28 mouse cellular contexts compared by ENCODE assay signal in genomic region chrX:152322776-152323175, GRCm38 (mm10). TPM values are rescaled to one million over a fixed set of nuclear protein-coding genes. Genes with fewer than 3 reads are reported as not detected.
A peak's percentile ranks its signal among the peaks of the same experiment; 100 is the strongest.
DNase-seq lines count a peak whose midpoint lies in the region; ATAC-seq and TF ChIP-seq lines count a peak whose summit lies in the region.
"Had no signal": no experiment of that assay in that cellular context is flagged by ENCODE, and none has a peak within 500 bp of the region (broad histone marks: within the 10 kb centered on the region; RNA-seq: fewer than 3 reads in every experiment).

No protein-coding gene starts in this region.

- no peaks in the 10 kb centered on the region for H3K9me3 ChIP-seq in forebrain, embryonic 14.5 days (replicated peaks; ENCODE audit: control insufficient read depth, low read length)
- no peaks in the 10 kb centered on the region for H3K9me3 ChIP-seq in forebrain, embryonic 10.5 days
- no peaks in the 10 kb centered on the region for H3K9me3 ChIP-seq in neural tube, embryonic 15.5 days (replicated peaks)
- no peaks in the 10 kb centered on the region; the same call in 1 of the 2 replicates for H3K9me3 ChIP-seq in forebrain, embryonic 11.5 days (ENCODE audit: control insufficient read depth, low read length)
- H3K9me3 ChIP-seq: embryonic facial prominence, embryonic 15.5 days; hindbrain, embryonic 10.5 days; kidney, embryonic 15.5 days; limb, embryonic 15.5 days; liver, embryonic 15.5 days had no signal

- no peak overlapping the region for H3K4me2 ChIP-seq in forebrain, embryonic 14.5 days (ENCODE audit: low read length)
- no peak overlapping the region for H3K4me2 ChIP-seq in neural tube, embryonic 15.5 days
- no peak overlapping the region for H3K4me2 ChIP-seq in forebrain, embryonic 11.5 days (ENCODE audit: low read depth, low read length, severe bottlenecking)
- H3K4me2 ChIP-seq: embryonic facial prominence, embryonic 15.5 days; kidney, embryonic 15.5 days; limb, embryonic 15.5 days; liver, embryonic 15.5 days; midbrain, embryonic 11.5 days had no signal

- no peak overlapping the region for H3K4me3 ChIP-seq in forebrain, embryonic 14.5 days (ENCODE audit: low read depth, low read length)
- H3K4me3 ChIP-seq in forebrain, embryonic 10.5 days = no peak overlapping the region
- no peak overlapping the region for H3K4me3 ChIP-seq in lung, adult 2 months (replicated peaks; ENCODE audit: extremely low read depth, low read depth, low read length)
- no peak overlapping the region for H3K4me3 ChIP-seq in neural tube, embryonic 15.5 days (replicated peaks)
- no peak overlapping the region for H3K4me3 ChIP-seq in forebrain, embryonic 11.5 days (ENCODE audit: low read depth, low read length)
- H3K4me3 ChIP-seq: embryonic facial prominence, embryonic 15.5 days; hindbrain, embryonic 10.5 days; kidney, embryonic 15.5 days; left cerebral cortex, adult 2 months; limb, embryonic 15.5 days; liver, embryonic 15.5 days had no signal

- H3K4me1 ChIP-seq in forebrain, embryonic 14.5 days (ENCODE audit: control insufficient read depth, insufficient read depth, low read length) = no peaks in the 10 kb centered on the region
- peaks cover 12% of the 10 kb centered on the region for H3K4me1 ChIP-seq in forebrain, embryonic 10.5 days
- H3K4me1 ChIP-seq in lung, adult 2 months (ENCODE audit: control insufficient read depth, insufficient read depth, low read length) = no peaks in the 10 kb centered on the region; the same call in 1 of the 2 replicates
- peaks cover 10% of the 10 kb centered on the region for H3K4me1 ChIP-seq in neural tube, embryonic 15.5 days
- H3K4me1 ChIP-seq in forebrain, embryonic 11.5 days (replicated peaks; ENCODE audit: control insufficient read depth, insufficient read depth, low read length) = no peaks in the 10 kb centered on the region; the same call in 1 of the 2 replicates
- H3K4me1 ChIP-seq: embryonic facial prominence, embryonic 15.5 days; hindbrain, embryonic 10.5 days; kidney, embryonic 15.5 days; limb, embryonic 15.5 days had no signal

- no peak overlapping the region for H3K27ac ChIP-seq in forebrain, embryonic 14.5 days (ENCODE audit: low read depth, low read length)
- H3K27ac ChIP-seq in forebrain, embryonic 10.5 days = no peak overlapping the region
- H3K27ac ChIP-seq in neural tube, embryonic 15.5 days (replicated peaks) = no peak overlapping the region
- H3K27ac ChIP-seq in forebrain, embryonic 11.5 days (ENCODE audit: low read depth, low read length) = no peak overlapping the region
- H3K27ac ChIP-seq: embryonic facial prominence, embryonic 15.5 days; hindbrain, embryonic 10.5 days; kidney, embryonic 15.5 days; left cerebral cortex, adult 2 months; limb, embryonic 15.5 days; liver, embryonic 15.5 days had no signal

- H3K9ac ChIP-seq in forebrain, embryonic 14.5 days (ENCODE audit: low read length) = no peak overlapping the region
- H3K9ac ChIP-seq in neural tube, embryonic 15.5 days (replicated peaks) = no peak overlapping the region
- no peak overlapping the region for H3K9ac ChIP-seq in forebrain, embryonic 11.5 days (ENCODE audit: low read length)
- H3K9ac ChIP-seq: embryonic facial prominence, embryonic 15.5 days; forebrain, postnatal 0 days; kidney, embryonic 15.5 days; limb, embryonic 15.5 days; liver, embryonic 15.5 days had no signal

- no peaks in the 10 kb centered on the region for H3K36me3 ChIP-seq in forebrain, embryonic 14.5 days (ENCODE audit: control insufficient read depth, insufficient read depth, low read length)
- peaks cover 10% of the 10 kb centered on the region; the same call in 1 of the 2 replicates for H3K36me3 ChIP-seq in forebrain, embryonic 10.5 days (replicated peaks)
- no peaks in the 10 kb centered on the region for H3K36me3 ChIP-seq in neural tube, embryonic 15.5 days
- no peaks in the 10 kb centered on the region for H3K36me3 ChIP-seq in forebrain, embryonic 11.5 days (ENCODE audit: control insufficient read depth, insufficient read depth, low read length)
- H3K36me3 ChIP-seq: embryonic facial prominence, embryonic 15.5 days; limb, embryonic 15.5 days; liver, embryonic 15.5 days had no signal

- TF ChIP-seq POLR2A in lung, adult 2 months (IDR thresholded peaks at IDR 0.05; ENCODE audit: borderline replicate concordance, extremely low read depth, low read depth, low read length) = no peak

- TF ChIP-seq CTCF in lung, adult 2 months (IDR thresholded peaks at IDR 0.05; ENCODE audit: insufficient read depth, low read length) = no peak

- ATAC-seq in forebrain, embryonic 14.5 days = no peak
- ATAC-seq in common myeloid progenitor, adult 5-6 weeks (replicated peaks; ENCODE audit: low read depth, poor library complexity, severe bottlenecking) = peak; percentile 59
- 0 out of 2 replicates have a peak, but pooled peaks have one; percentile 43 for ATAC-seq in monocyte, adult 5-6 weeks (replicated peaks; ENCODE audit: insufficient number of reproducible peaks, low FRiP score, low TSS enrichment, poor library complexity, severe bottlenecking)
- no peak for ATAC-seq in neural tube, embryonic 15.5 days (ENCODE audit: low FRiP score)
- ATAC-seq in forebrain, embryonic 11.5 days (replicated peaks; ENCODE audit: low FRiP score) = no peak
- ATAC-seq: activated CD4-positive, CD25-positive, alpha-beta regulatory T cell, adult 4 months; forebrain, postnatal 0 days; intestine, postnatal 0 days had no signal

- H3K27me3 ChIP-seq in forebrain, embryonic 14.5 days (replicated peaks; ENCODE audit: control insufficient read depth, insufficient read depth, low read length) = no peaks in the 10 kb centered on the region
- H3K27me3 ChIP-seq in forebrain, embryonic 10.5 days (ENCODE audit: poor library complexity, severe bottlenecking) = peaks cover 100% of the 10 kb centered on the region
- peaks cover 18% of the 10 kb centered on the region for H3K27me3 ChIP-seq in neural tube, embryonic 15.5 days (replicated peaks)
- H3K27me3 ChIP-seq in forebrain, embryonic 11.5 days (ENCODE audit: control insufficient read depth, insufficient read depth, low read length) = peaks cover 10% of the 10 kb centered on the region; the same call in 1 of the 2 replicates
- H3K27me3 ChIP-seq: liver, embryonic 15.5 days had no signal

- 39% methylated on average over 2 of the region's 2 CpGs for WGBS in forebrain, embryonic 14.5 days
- 58% methylated on average over 2 of the region's 2 CpGs for WGBS in forebrain, embryonic 10.5 days
- 44% methylated on average over 2 of the region's 2 CpGs for WGBS in lung, adult 2 months
- 53% methylated on average over 2 of the region's 2 CpGs for WGBS in neural tube, embryonic 15.5 days
- WGBS in forebrain, embryonic 11.5 days = 44% methylated on average over 2 of the region's 2 CpGs

- DNase-seq in forebrain, embryonic 14.5 days (ENCODE audit: low spot score) = peak; percentile 36
- DNase-seq in forebrain, embryonic 10.5 days (ENCODE audit: extremely low spot score, low spot score) = no peak
- DNase-seq in lung, postnatal 25 days (ENCODE audit: low spot score) = peak; percentile 23
- no peak for DNase-seq in lung, adult 2 months
- DNase-seq in forebrain, embryonic 11.5 days (ENCODE audit: low spot score) = no peak
- DNase-seq: adrenal gland, adult 8-10 months; cerebellum, adult 2 months; cerebellum, postnatal 25 days; embryo, embryonic 11 days; forebrain, postnatal 0 days; gastrocnemius, postnatal 36 days; kidney, postnatal 4 days; layer of hippocampus, adult 9-11 months; thymus, adult 18-20 months; thymus, postnatal 36 days had no signal

RNA-seq across cellular contexts. Expression of gene Kantr, which starts 4.5 kb away (rescaled TPM):
- polyA plus RNA-seq in forebrain, embryonic 14.5 days (2014; fragmentation: Nextera tagmentation; extraction: Ambion mirVana) = 25.4 and 29.9 TPM in 2 replicates
- 14.2 and 16.0 TPM in 2 replicates for polyA plus RNA-seq in forebrain, embryonic 10.5 days (2016; fragmentation: Nextera tagmentation; extraction: Ambion mirVana)
- 6.2 and 8.0 TPM in 2 replicates for polyA plus RNA-seq in lung, adult 2 months (2012; rRNA removed)
- total RNA-seq in common myeloid progenitor, adult 5-6 weeks (2017) = 5.3 and 11.5 TPM in 2 replicates
- 0.64 to 2.5 TPM in 2 of 3 replicates, not detected in the other for total RNA-seq in monocyte, adult 5-6 weeks (2017)
- polyA plus RNA-seq in neural tube, embryonic 15.5 days (2015; fragmentation: Nextera tagmentation; extraction: Ambion mirVana) = 30.0 and 32.4 TPM in 2 replicates
- 16.6 and 19.5 TPM in 2 replicates for polyA plus RNA-seq in forebrain, embryonic 11.5 days (2014; fragmentation: Nextera tagmentation; extraction: Ambion mirVana)

RNA-seq across cellular contexts. Expression of gene Tspyl2, which starts 19.4 kb away (rescaled TPM):
- 26.0 and 33.7 TPM in 2 replicates for polyA plus RNA-seq in forebrain, embryonic 14.5 days (2014; fragmentation: Nextera tagmentation; extraction: Ambion mirVana)
- 29.8 and 31.7 TPM in 2 replicates for polyA plus RNA-seq in forebrain, embryonic 10.5 days (2016; fragmentation: Nextera tagmentation; extraction: Ambion mirVana)
- polyA plus RNA-seq in lung, adult 2 months (2012; rRNA removed) = 26.9 and 34.2 TPM in 2 replicates
- total RNA-seq in common myeloid progenitor, adult 5-6 weeks (2017) = 17.0 and 19.6 TPM in 2 replicates
- total RNA-seq in monocyte, adult 5-6 weeks (2017) = 30.1 to 44.1 TPM (median 32.0 TPM) in 3 replicates
- polyA plus RNA-seq in neural tube, embryonic 15.5 days (2015; fragmentation: Nextera tagmentation; extraction: Ambion mirVana) = 56.9 and 71.6 TPM in 2 replicates
- 33.7 and 35.6 TPM in 2 replicates for polyA plus RNA-seq in forebrain, embryonic 11.5 days (2014; fragmentation: Nextera tagmentation; extraction: Ambion mirVana)

RNA-seq across cellular contexts. Expression of gene Gpr173, which starts 45.7 kb away (rescaled TPM):
- polyA plus RNA-seq in forebrain, embryonic 14.5 days (2014; fragmentation: Nextera tagmentation; extraction: Ambion mirVana) = 7.3 and 8.7 TPM in 2 replicates
- polyA plus RNA-seq in forebrain, embryonic 10.5 days (2016; fragmentation: Nextera tagmentation; extraction: Ambion mirVana) = 4.2 and 4.6 TPM in 2 replicates
- polyA plus RNA-seq in lung, adult 2 months (2012; rRNA removed) = 2.4 and 2.8 TPM in 2 replicates
- total RNA-seq in common myeloid progenitor, adult 5-6 weeks (2017) = not detected in 2 replicates
- total RNA-seq in monocyte, adult 5-6 weeks (2017) = not detected in 3 replicates
- polyA plus RNA-seq in neural tube, embryonic 15.5 days (2015; fragmentation: Nextera tagmentation; extraction: Ambion mirVana) = 8.4 and 8.5 TPM in 2 replicates
- 7.1 and 8.0 TPM in 2 replicates for polyA plus RNA-seq in forebrain, embryonic 11.5 days (2014; fragmentation: Nextera tagmentation; extraction: Ambion mirVana)
- total RNA-seq: neutrophil, adult 5-6 weeks had no signal
- polyA plus RNA-seq: activated CD4-positive, CD25-positive, alpha-beta regulatory T cell, adult 4 months had no signal

Comparison
In these comparisons a context has a peak if more than half of its experiments do, and no peak if none do; other contexts are left out.
1. DNase-seq: peak in forebrain, embryonic 14.5 days (single experiment) and lung, postnatal 25 days (single experiment); none in forebrain, embryonic 10.5 days (single experiment), lung, adult 2 months (single experiment) and forebrain, embryonic 11.5 days (single experiment).
2. ATAC-seq: peak in common myeloid progenitor, adult 5-6 weeks (single experiment) and monocyte, adult 5-6 weeks (single experiment); none in forebrain, embryonic 14.5 days (single experiment), neural tube, embryonic 15.5 days (single experiment) and forebrain, embryonic 11.5 days (single experiment).